Mouse (Mus musculus) c-Kit-positive CD71-negative TER-119-negative erythroid progenitor cells, embryonic 14.5 days (primary cell): ENCODE measurements at regions not wholly inside any gene's neighbourhood (a gene's known extent, or its start where the extent isn't known, plus 50 kb on each side); places are given as distances from the start of the nearest gene placed in this dataset.

Experiments
- DNase-seq: peaks from one replicate; pipeline ENCODE4 v3.0.0-alpha.2; 2013; ENCODE audit warnings: low read depth

- DNase-seq = no peak
Measured at GRCm38 (mm10) chr14:98937933-98938332, 56.2 kb downstream of the Rpl36a-ps1 start.

- DNase-seq = no peak
Measured at GRCm38 (mm10) chr14:98937373-98937772, 56.7 kb downstream of the Rpl36a-ps1 start.

GRCm38 (mm10) chr14:98933371-98933916 is 60.7 kb downstream of the Rpl36a-ps1 start:
- DNase-seq = no peak

GRCm38 (mm10) chr14:98929276-98929675 is 64.8 kb downstream of the Rpl36a-ps1 start:
- DNase-seq = no peak

- DNase-seq = no peak
Measured at GRCm38 (mm10) chr14:98908234-98908633, 85.9 kb downstream of the Rpl36a-ps1 start.

- DNase-seq = no peak
Measured at GRCm38 (mm10) chr14:98898876-98899275, 95.2 kb downstream of the Rpl36a-ps1 start.

- no peak for DNase-seq
Measured at GRCm38 (mm10) chr14:98897390-98897789, 96.7 kb downstream of the Rpl36a-ps1 start.

GRCm38 (mm10) chr14:98895933-98896332 is 98.2 kb downstream of the Rpl36a-ps1 start:
- DNase-seq = no peak

- DNase-seq = no peak
Measured at GRCm38 (mm10) chr14:98892670-98893069, 101.4 kb downstream of the Rpl36a-ps1 start.

- DNase-seq = no peak
Measured at GRCm38 (mm10) chr14:98891252-98891947, 102.7 kb downstream of the Rpl36a-ps1 start.

GRCm38 (mm10) chr14:98887588-98887987 is 106.5 kb downstream of the Rpl36a-ps1 start:
- DNase-seq = no peak

- no peak for DNase-seq
Measured at GRCm38 (mm10) chr14:98886982-98887381, 107.1 kb downstream of the Rpl36a-ps1 start.

GRCm38 (mm10) chr14:98882586-98882985 is 111.5 kb downstream of the Rpl36a-ps1 start:
- no peak for DNase-seq

GRCm38 (mm10) chr14:98877956-98878355 is 116.2 kb downstream of the Rpl36a-ps1 start:
- DNase-seq = no peak

- no peak for DNase-seq
Measured at GRCm38 (mm10) chr14:98873446-98873845, 120.7 kb downstream of the Rpl36a-ps1 start.

GRCm38 (mm10) chr14:98869888-98870287 is 124.2 kb downstream of the Rpl36a-ps1 start:
- no peak for DNase-seq

- DNase-seq = no peak
Measured at GRCm38 (mm10) chr14:98866880-98867279, 127.2 kb downstream of the Rpl36a-ps1 start.

GRCm38 (mm10) chr14:98864001-98864400 is 130.1 kb downstream of the Rpl36a-ps1 start:
- no peak for DNase-seq

- no peak for DNase-seq
Measured at GRCm38 (mm10) chr14:98863598-98863997, 130.5 kb downstream of the Rpl36a-ps1 start.

GRCm38 (mm10) chr14:98862095-98862735 is 131.9 kb downstream of the Rpl36a-ps1 start:
- DNase-seq = no peak

- DNase-seq = no peak
Measured at GRCm38 (mm10) chr14:98858801-98859200, 135.3 kb downstream of the Rpl36a-ps1 start.

GRCm38 (mm10) chr14:98848500-98848899 is 145.6 kb downstream of the Rpl36a-ps1 start:
- no peak for DNase-seq

- DNase-seq = no peak
Measured at GRCm38 (mm10) chr14:98844221-98844620, 149.9 kb downstream of the Rpl36a-ps1 start.
